Mouse (Mus musculus) retina, postnatal 7 days (tissue): ENCODE results near the gene Ndufs7.

ENCODE experiments used
- DNase-seq: peaks from one replicate; pipeline ENCODE4 v3.0.0-alpha.2; 2012; ENCODE audit warnings: low read depth, low spot score

Gene Ndufs7

DNA sequence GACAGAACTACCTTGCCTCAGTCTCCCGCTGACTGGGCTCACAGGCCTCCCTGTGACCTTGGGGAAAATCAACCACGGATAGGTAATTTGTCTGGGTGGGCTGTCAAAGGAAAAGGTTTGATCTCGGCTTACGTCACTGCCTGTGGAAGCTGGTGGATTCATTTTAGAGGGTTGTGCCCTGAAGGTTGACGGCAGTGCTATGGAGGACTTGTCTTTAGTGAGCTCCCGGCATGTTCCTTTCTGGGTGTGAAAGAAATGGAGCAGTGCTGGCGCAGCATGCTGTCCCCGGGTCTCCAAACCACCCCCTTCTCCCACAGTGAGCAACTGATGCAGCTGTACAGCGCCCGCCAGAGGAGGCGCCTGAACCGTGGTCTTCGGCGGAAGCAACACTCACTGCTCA lies 44.4 kb downstream of the Ndufs7 start:
- no peak for DNase-seq

DNA sequence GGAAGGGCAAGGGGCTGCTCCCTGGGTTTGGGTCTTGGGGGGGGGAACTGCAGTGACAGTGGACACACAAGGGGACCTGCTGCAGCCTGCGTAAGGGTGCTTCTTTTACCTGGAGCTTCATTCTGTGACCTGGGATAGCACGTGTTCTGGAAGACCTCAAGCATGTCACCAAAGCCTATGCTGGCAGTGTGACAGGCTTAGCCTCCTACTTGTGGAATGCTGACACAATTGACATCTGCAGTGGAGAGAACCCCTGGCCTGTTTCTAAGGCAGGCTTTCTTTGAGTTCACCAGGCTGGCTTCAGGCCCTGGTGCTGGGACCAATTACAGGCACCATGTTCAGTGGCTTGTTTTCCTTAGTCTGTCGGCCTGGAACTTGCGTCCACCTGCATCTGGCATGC lies 45.4 kb downstream of the Ndufs7 start:
- DNase-seq = no peak

DNA sequence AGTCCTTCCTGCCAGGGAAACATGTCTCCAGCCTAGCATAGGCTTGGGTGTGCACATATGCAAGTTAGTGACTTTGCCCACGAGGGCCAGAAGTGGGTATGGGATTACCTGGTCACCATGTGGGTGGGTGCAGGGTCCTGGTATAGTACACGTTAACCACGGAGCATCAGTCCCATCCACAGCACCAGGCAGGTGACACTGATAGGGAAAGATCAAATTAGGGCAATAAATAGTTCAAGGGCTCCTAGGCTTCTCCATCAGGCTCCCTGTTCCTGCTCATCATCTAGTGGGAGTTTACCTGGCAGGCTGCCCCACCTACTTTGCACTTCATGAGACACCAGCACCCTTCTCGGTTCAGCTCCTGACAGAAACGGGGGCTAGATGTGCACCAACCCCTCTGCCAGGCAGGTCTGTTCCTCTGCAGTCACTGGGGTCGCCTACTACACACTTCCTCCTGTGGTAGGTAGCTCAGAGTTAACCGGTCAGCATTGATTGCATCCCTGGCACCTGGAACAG lies 45.9 kb downstream of the Ndufs7 start:
- DNase-seq = no peak

DNA sequence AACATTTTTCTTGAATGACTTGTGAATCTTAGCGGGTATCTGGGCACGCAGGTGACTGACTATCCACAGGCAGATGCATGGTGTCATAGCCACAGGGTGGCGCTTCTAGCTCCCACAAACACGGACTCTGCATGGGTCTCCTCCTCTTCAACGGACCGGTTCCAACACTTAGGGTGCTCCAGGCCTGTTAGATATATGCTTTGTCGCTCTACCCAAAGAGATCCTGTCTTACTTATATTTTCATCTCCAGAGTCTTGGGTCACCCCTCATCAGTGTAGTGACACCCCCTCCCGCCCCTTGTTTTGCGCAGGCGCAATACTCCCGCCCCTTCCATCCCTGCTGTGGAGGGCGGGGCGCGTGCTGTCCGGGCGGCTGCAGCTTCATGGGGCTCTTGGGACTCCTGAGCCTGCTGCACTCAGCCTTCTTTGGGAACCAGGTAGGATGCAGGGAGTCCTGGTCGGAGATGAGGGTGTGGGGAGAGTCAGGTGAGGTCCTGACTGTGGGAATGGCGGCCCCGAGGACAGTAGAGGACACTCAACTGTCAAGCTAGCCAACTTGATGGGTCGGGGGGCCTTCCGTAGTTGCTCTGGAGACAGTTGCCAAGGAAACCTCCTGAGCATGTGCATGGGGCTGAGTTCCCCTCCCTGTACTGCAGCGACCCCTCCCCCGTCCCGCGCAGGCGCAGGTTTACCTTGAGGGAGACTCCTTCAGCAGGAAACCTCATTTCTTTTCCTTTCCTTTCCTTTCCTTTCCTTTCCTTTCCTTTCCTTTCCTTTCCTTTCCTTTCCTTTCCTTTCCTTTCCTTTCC lies 46.9 kb downstream of the Ndufs7 start, which contains the start of gene Apc2:
Gene Apc2 (plus strand): TSS at position 360 of the 808 bp plus-strand sequence.
- no peak for DNase-seq

DNA sequence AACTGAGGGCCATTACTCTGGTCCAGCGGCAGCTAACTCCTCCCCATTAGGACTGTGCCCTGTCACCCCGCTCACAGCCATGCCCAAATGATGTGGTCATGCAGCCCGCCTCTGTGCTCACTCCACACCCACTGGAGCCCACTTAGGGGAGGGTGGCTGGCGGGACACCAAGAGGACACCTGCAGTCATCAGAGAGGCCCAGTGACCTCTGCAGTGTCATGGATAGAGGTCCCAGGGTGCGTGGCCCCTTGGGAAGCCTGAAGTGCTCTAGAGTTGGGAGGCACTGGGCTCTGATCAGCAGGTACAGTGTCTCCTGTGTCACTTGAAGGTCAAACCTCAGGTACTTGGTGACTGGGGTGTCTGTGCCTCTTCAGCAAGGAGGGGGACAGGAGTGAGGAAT lies 47.9 kb downstream of the Ndufs7 start:
- DNase-seq = no peak

DNA sequence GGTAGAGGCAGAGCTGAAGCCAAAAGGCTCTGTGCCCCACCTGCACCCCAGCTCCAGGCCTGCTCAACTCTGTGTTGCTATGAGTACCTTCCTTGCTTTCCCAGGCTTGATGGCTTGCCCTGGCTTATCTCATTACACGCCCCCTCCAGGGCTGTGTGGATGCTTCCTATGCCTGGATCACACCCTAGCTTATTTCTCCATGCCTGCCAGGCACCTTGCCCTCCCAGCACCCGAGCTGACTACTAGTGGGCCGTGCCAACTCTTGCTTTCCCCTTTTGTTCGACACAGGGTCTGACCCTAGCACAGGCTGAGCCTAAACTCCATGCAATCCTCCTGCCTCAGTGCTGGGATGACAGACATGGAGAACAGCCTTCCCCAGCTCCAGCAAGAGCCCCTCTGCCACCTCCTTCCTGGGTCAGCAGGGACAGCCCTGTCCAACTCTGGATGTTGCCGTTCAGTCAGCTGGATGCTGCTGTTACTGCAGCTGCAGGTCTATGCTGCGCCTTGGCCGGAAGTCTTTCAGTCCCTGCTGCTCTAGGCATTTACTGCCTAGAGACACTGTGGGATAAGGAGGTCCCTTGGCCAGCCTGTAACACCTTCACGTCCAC lies 48.7 kb downstream of the Ndufs7 start:
- no peak for DNase-seq

DNA sequence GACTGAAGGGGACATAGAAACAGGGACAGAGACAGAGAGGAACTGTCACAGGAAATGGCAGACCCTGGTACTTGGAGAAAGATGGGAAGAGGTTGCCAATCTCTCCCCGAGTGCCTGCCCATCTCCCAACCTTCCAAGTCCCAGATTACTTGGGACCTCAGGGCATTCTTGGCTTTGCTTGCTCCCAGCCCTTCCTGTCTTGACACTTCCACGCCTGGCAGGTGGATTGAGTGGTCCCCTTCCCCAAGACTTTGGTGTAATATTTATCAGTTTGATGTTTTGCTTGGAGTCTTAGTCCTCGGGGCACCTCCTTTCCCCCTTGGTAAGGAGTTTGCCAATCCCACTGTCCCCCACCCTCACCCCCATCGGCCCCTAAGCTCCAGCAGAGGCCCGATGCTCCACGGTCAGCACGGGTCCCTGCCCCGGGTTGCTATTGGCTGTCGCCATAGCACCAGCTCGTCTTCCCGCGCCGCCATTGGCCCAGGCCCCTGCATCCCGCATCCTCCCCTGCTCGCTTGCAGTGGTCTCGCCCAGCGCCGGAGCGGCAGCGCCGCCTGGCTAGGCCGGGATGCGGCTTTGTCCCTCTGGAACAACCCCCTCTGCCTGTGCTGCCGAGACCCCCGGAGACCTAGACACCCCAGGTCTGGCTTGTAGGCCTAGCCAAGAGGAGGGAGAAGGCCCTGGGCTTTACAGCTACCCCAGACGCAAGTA lies 49.8 kb downstream of the Ndufs7 start:
- DNase-seq = no peak

DNA sequence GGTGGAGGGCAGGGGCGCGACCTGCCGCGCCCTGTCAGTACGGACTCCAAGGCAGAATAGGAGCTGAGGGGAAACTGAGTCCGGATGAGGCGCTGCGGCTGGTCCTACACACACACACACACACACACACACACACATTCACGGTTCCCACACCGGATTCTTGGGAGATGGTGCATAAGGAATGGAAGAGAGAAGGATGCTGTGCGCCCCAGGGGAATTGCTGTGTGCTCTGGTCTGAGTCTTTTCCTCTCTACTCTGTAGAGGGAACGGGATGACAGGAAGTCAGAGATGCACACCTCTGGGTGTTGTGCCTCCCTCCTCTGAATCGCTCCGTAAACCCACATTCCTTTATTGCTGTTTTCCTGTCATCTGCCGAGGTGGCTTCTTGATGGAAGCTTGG lies 50.4 kb downstream of the Ndufs7 start:
- no peak for DNase-seq

DNA sequence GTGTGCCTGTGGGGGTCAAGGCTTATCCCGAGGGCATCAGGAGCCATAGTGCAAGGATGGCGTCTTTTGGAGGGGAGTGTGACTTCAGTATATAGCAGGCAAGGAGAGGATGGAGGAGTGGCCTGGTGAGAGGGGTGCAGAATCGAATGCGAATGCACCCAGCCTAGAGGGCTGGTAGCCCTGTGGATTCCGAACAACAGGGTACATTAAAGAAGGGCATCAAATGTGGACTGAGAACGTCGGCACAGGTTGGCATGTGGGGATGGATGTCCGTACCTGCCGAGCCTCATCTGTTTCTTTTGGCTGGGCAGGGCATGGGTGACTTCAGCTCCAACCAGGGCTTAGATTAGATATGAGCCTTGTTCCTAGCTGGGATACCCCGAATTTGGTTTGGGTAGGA lies 50.9 kb downstream of the Ndufs7 start:
- DNase-seq = no peak

DNA sequence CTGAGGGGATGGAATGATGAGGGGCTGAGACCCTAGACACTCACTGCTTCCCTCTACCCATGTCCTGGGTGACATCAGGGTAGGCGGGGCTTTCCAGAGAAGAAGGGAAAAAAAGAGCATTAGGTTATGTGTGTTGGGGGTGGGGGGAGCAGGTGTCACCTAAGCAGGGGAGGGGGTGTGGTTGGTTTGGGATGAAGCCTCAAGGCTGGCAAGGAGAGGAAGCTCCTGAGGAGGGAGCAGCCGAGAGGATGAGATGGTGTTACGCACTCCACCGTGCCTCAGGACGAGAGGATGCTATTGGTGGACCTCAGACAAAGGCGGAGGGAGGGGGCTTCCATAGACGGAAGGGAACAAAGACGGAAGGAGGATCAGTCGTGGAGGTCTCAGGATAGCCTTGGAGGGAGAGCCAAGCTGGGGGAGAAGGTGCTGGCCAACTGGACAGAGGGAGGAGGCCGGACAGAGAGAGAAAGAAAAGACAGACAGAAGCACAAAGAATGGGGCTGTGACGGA lies 51.8 kb downstream of the Ndufs7 start:
- DNase-seq = no peak

DNA sequence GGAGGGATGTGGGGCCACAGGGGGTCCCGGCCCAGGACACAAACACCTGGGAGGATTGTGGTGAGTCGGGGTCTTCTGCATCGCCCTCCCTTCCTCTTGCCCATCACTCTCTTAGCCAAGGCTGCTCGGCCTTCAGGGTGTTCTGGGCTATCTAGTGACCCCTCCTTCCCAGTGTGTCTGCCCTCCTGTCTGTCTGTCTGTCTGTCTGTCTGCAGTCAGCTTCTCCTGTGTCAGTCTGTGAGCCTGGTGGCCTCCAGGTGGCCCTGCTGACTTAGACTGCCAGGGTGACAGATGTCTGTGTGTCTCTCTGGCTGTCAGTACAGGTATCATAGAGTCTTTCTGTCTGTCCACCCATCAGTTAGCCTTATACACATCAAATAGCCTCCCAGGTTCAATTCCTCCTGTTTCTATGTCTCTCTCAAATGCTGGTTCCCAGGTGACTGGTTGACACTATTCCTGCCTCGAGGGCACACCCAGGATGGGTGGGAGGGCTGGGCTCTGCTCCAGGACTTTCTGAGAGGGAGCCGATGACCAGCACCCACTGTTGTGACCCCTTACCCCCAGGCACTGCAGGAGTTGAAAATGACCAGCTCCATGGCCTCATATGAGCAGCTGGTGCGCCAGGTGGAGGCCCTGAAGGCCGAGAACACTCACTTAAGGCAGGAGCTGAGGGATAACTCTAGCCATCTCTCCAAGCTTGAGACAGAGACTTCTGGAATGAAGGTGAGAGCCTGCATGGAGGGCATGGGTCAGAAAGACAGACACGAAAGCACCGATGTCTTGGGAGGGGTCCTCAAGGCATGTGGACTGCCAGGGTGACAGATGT lies 52.5 kb downstream of the Ndufs7 start:
- no peak for DNase-seq

DNA sequence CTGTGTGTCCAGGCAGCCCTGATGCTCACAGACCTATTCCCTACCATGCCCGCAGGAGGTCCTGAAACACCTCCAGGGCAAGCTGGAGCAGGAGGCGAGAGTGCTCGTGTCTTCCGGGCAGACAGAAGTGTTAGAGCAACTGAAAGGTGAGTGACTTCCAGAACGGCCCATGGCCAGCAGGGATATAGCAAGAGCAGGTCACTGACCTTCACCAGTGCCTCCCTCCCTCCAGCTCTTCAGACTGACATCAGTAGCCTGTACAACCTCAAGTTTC lies 53.1 kb downstream of the Ndufs7 start:
- no peak for DNase-seq

DNA sequence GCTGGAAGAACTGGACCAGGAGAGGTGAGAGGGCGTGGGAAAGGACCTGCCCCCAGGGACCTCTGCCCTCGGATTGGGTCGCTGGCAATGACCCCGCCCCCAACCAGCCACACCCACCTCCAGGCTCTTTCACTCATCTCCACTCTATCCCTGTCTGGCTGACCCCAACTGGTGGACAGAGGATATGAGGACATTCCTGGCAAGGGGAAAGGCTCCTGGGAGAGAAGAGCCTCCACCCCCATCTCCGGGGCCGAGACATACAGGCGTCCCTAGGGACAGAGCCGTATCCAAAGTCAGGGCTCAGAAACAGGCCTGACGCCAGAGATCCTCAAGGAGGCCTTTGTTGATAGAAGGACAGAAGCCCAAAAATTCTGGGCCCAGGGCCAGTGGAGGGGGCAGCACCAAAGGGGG lies 53.6 kb downstream of the Ndufs7 start:
- no peak for DNase-seq

DNA sequence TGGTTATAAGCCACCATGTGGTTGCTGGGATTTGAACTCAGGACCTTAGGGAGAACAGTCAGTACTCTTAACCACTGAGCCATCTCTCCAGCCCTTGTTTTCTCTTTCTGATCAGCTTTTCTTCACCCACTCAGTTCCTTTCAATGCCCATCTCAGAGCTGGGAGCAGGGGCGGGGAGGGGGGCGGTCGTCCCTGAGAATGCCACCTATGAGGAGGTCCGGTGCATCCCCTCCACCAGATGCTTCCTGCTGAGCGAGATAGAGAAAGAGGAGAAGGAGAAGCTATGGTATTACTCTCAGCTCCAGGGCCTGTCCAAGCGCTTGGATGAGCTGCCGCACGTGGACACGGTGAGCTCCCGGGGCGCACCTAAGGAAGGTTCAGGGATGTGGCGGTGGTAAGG lies 55.5 kb downstream of the Ndufs7 start:
- DNase-seq = no peak

DNA sequence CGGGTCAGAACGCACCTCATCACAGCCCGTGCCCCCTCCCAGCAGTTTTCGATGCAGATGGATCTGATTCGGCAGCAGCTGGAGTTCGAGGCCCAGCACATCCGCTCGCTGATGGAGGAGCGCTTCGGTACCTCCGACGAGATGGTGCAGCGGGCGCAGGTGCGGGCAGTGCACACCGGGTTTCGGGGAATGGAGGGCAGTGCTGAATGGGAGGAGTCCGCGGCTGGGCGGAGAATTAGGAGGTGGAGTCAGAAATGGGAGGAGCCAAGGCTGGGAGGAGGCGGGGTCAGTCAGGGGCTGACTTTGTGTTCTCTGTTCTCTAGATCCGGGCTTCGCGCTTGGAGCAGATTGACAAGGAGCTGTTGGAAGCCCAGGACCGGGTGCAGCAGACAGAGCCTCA lies 55.9 kb downstream of the Ndufs7 start:
- no peak for DNase-seq
